Mouse (Mus musculus): Measurements from ENCODE around the gene Phpt1. TPM values are rescaled to one million over a fixed set of nuclear protein-coding genes. Genes with fewer than 3 reads are reported as not detected.

Gene Phpt1
- total RNA-seq, 1 experiment: 29.9 TPM

- H3K27ac ChIP-seq (ENCODE audit: insufficient read depth, low read depth, low read length, poor library complexity, severe bottlenecking): no peak overlapping the region
- H3K4me1 ChIP-seq (ENCODE audit: control insufficient read depth in 2 of 2, insufficient read depth in 2 of 2, low read length in 2 of 2, poor library complexity in 1 of 2): peaks cover 0 to 30% of the 10 kb centered on the region in 2 experiments; a peak in 2 of 4 replicates
- no peaks in the 10 kb centered on the region for H3K9me3 ChIP-seq (ENCODE audit: control insufficient read depth, insufficient read depth, low read depth, low read length)
- H3K36me3 ChIP-seq (ENCODE audit: control insufficient read depth, insufficient read depth, low read length, poor library complexity, severe bottlenecking): no peaks in the 10 kb centered on the region; the same call in 1 of the 2 replicates
- TF ChIP-seq ZNF384 (IDR thresholded peaks at IDR 0.05; ENCODE audit: low read depth, low read length): no peak
- no peak for TF ChIP-seq MAFK (IDR thresholded peaks at IDR 0.05; ENCODE audit: insufficient read depth, low read depth, low read length)
- TF ChIP-seq ZC3H11A (IDR thresholded peaks at IDR 0.05; ENCODE audit: borderline replicate concordance, low read depth, low read length): no peak
- no peak for TF ChIP-seq HCFC1 (IDR thresholded peaks at IDR 0.05; ENCODE audit: borderline replicate concordance, insufficient read depth, low read length)
- TF ChIP-seq CHD2 (IDR thresholded peaks at IDR 0.05; ENCODE audit: low read depth, low read length): no peak
- no peak for DNase-seq (ENCODE audit: low read depth, low spot score)
- in situ Hi-C loops (cut with MboI; ENCODE audit: low sequenced_read_pairs in 2 of 2, unreplicated experiment in 2 of 2): no loop called here
- H3K4me3 ChIP-seq (ENCODE audit: insufficient read depth in 1 of 2, low read depth in 1 of 2, low read length in 2 of 2, poor library complexity in 1 of 2, severe bottlenecking in 1 of 2): 0 out of 4 replicates have a peak overlapping the region, but pooled peaks of 1 of the 2 experiments have one; percentile 8
- no peak overlapping the region for H3K9ac ChIP-seq (ENCODE audit: insufficient read depth, low read depth, low read length, poor library complexity, severe bottlenecking)
Observed at GRCm38 (mm10) chr2:25576028-25576850, 1.2 kb upstream of the Phpt1 start.

- peak overlapping the region; percentile 28; the same call in 1 of the 2 replicates for H3K9ac ChIP-seq (ENCODE audit: insufficient read depth, low read depth, low read length, poor library complexity, severe bottlenecking)
- H3K4me3 ChIP-seq (ENCODE audit: insufficient read depth in 1 of 2, low read depth in 1 of 2, low read length in 2 of 2, poor library complexity in 1 of 2, severe bottlenecking in 1 of 2): peak overlapping the region; percentile 49 to 54; a peak in 3 of 4 replicates
- in situ Hi-C loops (cut with MboI; ENCODE audit: low sequenced_read_pairs in 2 of 2, unreplicated experiment in 2 of 2): no loop called here
- no peak for DNase-seq (ENCODE audit: low read depth, low spot score)
- no peaks in the 10 kb centered on the region for H3K9me3 ChIP-seq (ENCODE audit: control insufficient read depth, insufficient read depth, low read depth, low read length)
- H3K27ac ChIP-seq (ENCODE audit: insufficient read depth, low read depth, low read length, poor library complexity, severe bottlenecking): no peak overlapping the region
- no peak for TF ChIP-seq MAFK (IDR thresholded peaks at IDR 0.05; ENCODE audit: insufficient read depth, low read depth, low read length)
- TF ChIP-seq ZNF384 (IDR thresholded peaks at IDR 0.05; ENCODE audit: low read depth, low read length): no peak
- no peak for TF ChIP-seq HCFC1 (IDR thresholded peaks at IDR 0.05; ENCODE audit: borderline replicate concordance, insufficient read depth, low read length)
- TF ChIP-seq ZC3H11A (IDR thresholded peaks at IDR 0.05; ENCODE audit: borderline replicate concordance, low read depth, low read length): no peak
- peaks cover 3% of the 10 kb centered on the region; the same call in 1 of the 2 replicates for H3K36me3 ChIP-seq (ENCODE audit: control insufficient read depth, insufficient read depth, low read length, poor library complexity, severe bottlenecking)
- H3K4me1 ChIP-seq (ENCODE audit: control insufficient read depth in 2 of 2, insufficient read depth in 2 of 2, low read length in 2 of 2, poor library complexity in 1 of 2): peaks cover 0 to 29% of the 10 kb centered on the region in 2 experiments; a peak in 2 of 4 replicates
Observed at GRCm38 (mm10) chr2:25575432-25576027, 506 bp upstream of the Phpt1 start.

DNA sequence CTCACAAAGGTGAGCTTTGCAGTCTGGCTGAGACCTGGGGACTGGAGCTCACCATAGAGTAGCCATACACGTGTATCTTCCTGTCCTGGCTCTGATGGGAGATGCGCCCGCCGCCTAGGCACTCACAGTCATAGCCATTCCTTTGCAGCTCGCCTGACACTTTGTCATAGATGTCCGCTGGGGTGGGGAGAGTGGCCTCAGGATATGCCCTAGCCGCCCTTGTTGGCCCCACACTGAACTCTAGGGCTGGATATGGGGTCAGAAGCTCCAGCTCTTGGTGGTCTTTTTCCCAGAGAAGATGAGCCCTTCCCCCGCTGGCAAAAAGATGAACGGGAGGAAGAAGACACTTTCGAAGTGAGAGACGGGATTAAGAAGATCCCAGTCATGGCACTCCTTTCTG is 888 bp downstream of the Phpt1 start:
- Histone ChIP-seq H3K9me3 (ENCODE audit: control insufficient read depth, insufficient read depth, low read depth, low read length) (no peaks in the 10 kb centered on the region), H3K36me3 (ENCODE audit: control insufficient read depth, insufficient read depth, low read length, poor library complexity, severe bottlenecking) (peaks cover 10% of the 10 kb centered on the region; the same call in 1 of the 2 replicates), H3K4me1 (ENCODE audit: control insufficient read depth in 2 of 2, insufficient read depth in 2 of 2, low read length in 2 of 2, poor library complexity in 1 of 2) (peaks cover 0 to 28% of the 10 kb centered on the region in 2 experiments; a peak in 2 of 4 replicates), H3K27ac (ENCODE audit: insufficient read depth, low read depth, low read length, poor library complexity, severe bottlenecking) (no peak overlapping the region), H3K4me3 (ENCODE audit: insufficient read depth in 1 of 2, low read depth in 1 of 2, low read length in 2 of 2, poor library complexity in 1 of 2, severe bottlenecking in 1 of 2) (peak overlapping the region; percentile 81 to 94), H3K9ac (ENCODE audit: insufficient read depth, low read depth, low read length, poor library complexity, severe bottlenecking) (peak overlapping the region; percentile 39; the same call in 1 of the 2 replicates)
- in situ Hi-C loops (cut with MboI; ENCODE audit: low sequenced_read_pairs in 2 of 2, unreplicated experiment in 2 of 2): no loop called here
- TF ChIP-seq ZNF384 (IDR thresholded peaks at IDR 0.05; ENCODE audit: low read depth, low read length): no peak
- no peak for TF ChIP-seq ZC3H11A (IDR thresholded peaks at IDR 0.05; ENCODE audit: borderline replicate concordance, low read depth, low read length)
- no peak for TF ChIP-seq HCFC1 (IDR thresholded peaks at IDR 0.05; ENCODE audit: borderline replicate concordance, insufficient read depth, low read length)
- no peak for TF ChIP-seq MAFK (IDR thresholded peaks at IDR 0.05; ENCODE audit: insufficient read depth, low read depth, low read length)
- no peak for TF ChIP-seq CHD2 (IDR thresholded peaks at IDR 0.05; ENCODE audit: low read depth, low read length)
- no peak for DNase-seq (ENCODE audit: low read depth, low spot score)

GRCm38 (mm10) chr2:25573068-25573467 is 2.0 kb downstream of the Phpt1 start:
- TF ChIP-seq ZNF384 (IDR thresholded peaks at IDR 0.05; ENCODE audit: low read depth, low read length) (no peak), ZC3H11A (IDR thresholded peaks at IDR 0.05; ENCODE audit: borderline replicate concordance, low read depth, low read length) (no peak), CHD2 (IDR thresholded peaks at IDR 0.05; ENCODE audit: low read depth, low read length) (no peak), HCFC1 (IDR thresholded peaks at IDR 0.05; ENCODE audit: borderline replicate concordance, insufficient read depth, low read length) (no peak), MAFK (IDR thresholded peaks at IDR 0.05; ENCODE audit: insufficient read depth, low read depth, low read length) (no peak)
- in situ Hi-C loops (cut with MboI; ENCODE audit: low sequenced_read_pairs in 2 of 2, unreplicated experiment in 2 of 2): no loop called here
- H3K4me3 ChIP-seq (ENCODE audit: insufficient read depth in 1 of 2, low read depth in 1 of 2, low read length in 2 of 2, poor library complexity in 1 of 2, severe bottlenecking in 1 of 2): no peak overlapping the region
- H3K4me1 ChIP-seq (ENCODE audit: control insufficient read depth in 2 of 2, insufficient read depth in 2 of 2, low read length in 2 of 2, poor library complexity in 1 of 2): peaks cover 0 to 28% of the 10 kb centered on the region in 2 experiments; a peak in 1 of 4 replicates
- no peak overlapping the region for H3K9ac ChIP-seq (ENCODE audit: insufficient read depth, low read depth, low read length, poor library complexity, severe bottlenecking)
- H3K36me3 ChIP-seq (ENCODE audit: control insufficient read depth, insufficient read depth, low read length, poor library complexity, severe bottlenecking): peaks cover 11% of the 10 kb centered on the region; the same call in 1 of the 2 replicates
- H3K27ac ChIP-seq (ENCODE audit: insufficient read depth, low read depth, low read length, poor library complexity, severe bottlenecking): no peak overlapping the region
- no peak for DNase-seq (ENCODE audit: low read depth, low spot score)
- H3K9me3 ChIP-seq (ENCODE audit: control insufficient read depth, insufficient read depth, low read depth, low read length): no peaks in the 10 kb centered on the region
